Mouse (Mus musculus) lung, postnatal 0 days (tissue): ENCODE data around the gene Gm20696.

Experiments used
- CTCF ChIP-seq: IDR thresholded peaks from 2 replicates; pipeline ENCODE4 v1.5.1; 2016; ENCODE audit warnings: antibody characterized with exemption, mild to moderate bottlenecking
- EP300 ChIP-seq: IDR thresholded peaks from 2 replicates; pipeline ENCODE4 v1.6.1; 2016; ENCODE audit warnings: antibody characterized with exemption, mild to moderate bottlenecking, control low read depth

GRCm38 (mm10) chr6:99260941-99261736 is 405.5 kb downstream of the Gm20696 start:
- TF ChIP-seq EP300 (no peak), CTCF (peak; percentile 19; the same call in 1 of the 2 replicates)
